Mouse (Mus musculus) CH12.LX (cell line): ENCODE measurements around the gene Nans. TPM values are rescaled to one million over a fixed set of nuclear protein-coding genes. Genes with fewer than 3 reads are reported as not detected.

Source experiments
- DNase-seq: peaks from one replicate; pipeline ENCODE4 v3.0.0-alpha.2; 2013; ENCODE audit errors: extremely low read depth
- H3K27ac ChIP-seq: 2 replicates; pipeline ENCODE4 v1.5.1; 2012; ENCODE audit warnings: low read depth, mild to moderate bottlenecking, control low read depth, moderate library complexity; ENCODE audit not compliant: insufficient read depth
- H3K27me3 ChIP-seq: replicated peaks from 2 replicates; pipeline ENCODE3; 2012; ENCODE audit warnings: inconsistent platforms
- H3K36me3 ChIP-seq, 2 experiments: replicated peaks in 1 of 2; 2 replicates each; pipeline versions ENCODE3 to v1.6.1; 2012; ENCODE audit warnings: inconsistent platforms in 1 of 2, low read length in 1 of 2, mild to moderate bottlenecking in 1 of 2, mixed read lengths in 1 of 2, moderate library complexity in 1 of 2; ENCODE audit not compliant: control insufficient read depth in 1 of 2, insufficient read depth in 1 of 2
- H3K4me1 ChIP-seq, 2 experiments: 2 replicates each; pipeline ENCODE4 v1.6.1; 2012; ENCODE audit warnings: inconsistent platforms in 1 of 2, moderate library complexity in 1 of 2; ENCODE audit not compliant: insufficient read depth in 2 of 2, control insufficient read depth in 1 of 2
- H3K4me2 ChIP-seq: 2 replicates; pipeline ENCODE4 v1.6.1; 2012; ENCODE audit warnings: low read depth, mild to moderate bottlenecking, control low read depth; ENCODE audit not compliant: poor library complexity, insufficient read depth, severe bottlenecking
- H3K4me3 ChIP-seq, 3 experiments: fragments of 150-350 bp in 1 of 3; sonication (generic) in 1 of 3; replicated peaks in 1 of 3; 2 replicates each; pipeline versions ENCODE3 to v1.5.1; 2011 to 2012; ENCODE audit warnings: low read depth in 2 of 3, low read length in 2 of 3, mild to moderate bottlenecking in 2 of 3, moderate library complexity in 2 of 3, control low read depth in 1 of 3, improper control_type of control experiment in 1 of 3, inconsistent platforms in 1 of 3, mixed read lengths in 1 of 3; ENCODE audit not compliant: poor library complexity in 1 of 3
- H3K79me2 ChIP-seq: replicated peaks from 2 replicates; pipeline ENCODE4 v1.6.1; 2012; ENCODE audit warnings: mild to moderate bottlenecking, moderate library complexity; ENCODE audit not compliant: control insufficient read depth, poor library complexity, insufficient read depth, severe bottlenecking; ENCODE audit errors: extremely low read depth
- H3K9ac ChIP-seq: 2 replicates; pipeline ENCODE4 v1.6.1; 2012; ENCODE audit warnings: low read depth, mild to moderate bottlenecking, control low read depth, moderate library complexity; ENCODE audit not compliant: insufficient read depth
- H3K9me3 ChIP-seq: replicated peaks from 2 replicates; pipeline ENCODE3; 2012; ENCODE audit warnings: low read length, inconsistent platforms, mixed read lengths
- BHLHE40 ChIP-seq: IDR thresholded peaks from 2 replicates; pipeline ENCODE4 v1.6.1; 2011; ENCODE audit warnings: mild to moderate bottlenecking, low read depth, low read length, improper control_type of control experiment
- EP300 ChIP-seq: IDR thresholded peaks from 2 replicates; pipeline ENCODE4 v1.6.1; 2011; ENCODE audit warnings: low read length, improper control_type of control experiment
- ETS1 ChIP-seq: conservative IDR thresholded peaks from 2 replicates; pipeline ENCODE4 v1.6.1; 2012; ENCODE audit warnings: low read depth, mild to moderate bottlenecking, inconsistent platforms, low read length, improper control_type of control experiment, moderate library complexity
- HCFC1 ChIP-seq: IDR thresholded peaks from 2 replicates; pipeline ENCODE4 v1.6.1; 2012; ENCODE audit warnings: low read depth, mild to moderate bottlenecking, inconsistent platforms, low read length, improper control_type of control experiment
- JUN ChIP-seq: IDR thresholded peaks from 2 replicates; pipeline ENCODE4 v1.6.1; 2011; ENCODE audit warnings: low read depth, mild to moderate bottlenecking, low read length, improper control_type of control experiment, moderate library complexity; ENCODE audit not compliant: insufficient read depth
- JUND ChIP-seq: conservative IDR thresholded peaks from 2 replicates; pipeline ENCODE4 v1.6.1; 2011; ENCODE audit warnings: low read depth, low read length, improper control_type of control experiment
- KAT2A ChIP-seq: IDR thresholded peaks from 2 replicates; pipeline ENCODE4 v1.6.1; 2012; ENCODE audit warnings: low read length, improper control_type of control experiment, inconsistent platforms; ENCODE audit not compliant: insufficient replicate concordance
- MYC ChIP-seq: IDR thresholded peaks from 2 replicates; pipeline ENCODE4 v1.6.1; 2011; ENCODE audit warnings: low read depth, mild to moderate bottlenecking, improper control_type of control experiment, low read length
- NELFE ChIP-seq: IDR thresholded peaks from 2 replicates; pipeline ENCODE4 v1.6.1; 2011; ENCODE audit warnings: low read depth, low read length, improper control_type of control experiment
- POLR2AphosphoS2 ChIP-seq: IDR thresholded peaks from 2 replicates; pipeline ENCODE4 v1.6.1; 2011; ENCODE audit warnings: low read depth, low read length, improper control_type of control experiment
- RAD21 ChIP-seq: IDR thresholded peaks from 2 replicates; pipeline ENCODE4 v1.6.1; 2011; ENCODE audit warnings: low read depth, mild to moderate bottlenecking, low read length, improper control_type of control experiment, moderate library complexity
- TBP ChIP-seq: conservative IDR thresholded peaks from 2 replicates; pipeline ENCODE4 v1.6.1; 2011; ENCODE audit warnings: low read depth, low read length, improper control_type of control experiment
- UBTF ChIP-seq: IDR thresholded peaks from 2 replicates; pipeline ENCODE4 v1.6.1; 2012; ENCODE audit warnings: low read depth, mild to moderate bottlenecking, inconsistent platforms, low read length, improper control_type of control experiment, moderate library complexity
- ZC3H11A ChIP-seq: IDR thresholded peaks from 2 replicates; pipeline ENCODE4 v1.6.1; 2012; ENCODE audit warnings: low read depth, mild to moderate bottlenecking, inconsistent platforms, low read length, improper control_type of control experiment
- ZMIZ1 ChIP-seq: IDR thresholded peaks from 2 replicates; pipeline ENCODE4 v1.6.1; 2012; ENCODE audit warnings: low read depth, mild to moderate bottlenecking, inconsistent platforms, low read length, improper control_type of control experiment
- dilution Hi-C: fragments of 300-500 bp; cut with MboI; formaldehyde crosslinking; loops from 2 replicates; pipeline ENCODE4 v1.14.3; 2020; ENCODE audit warnings: low sequenced_read_pairs; ENCODE audit not compliant: extremely low pct_unique_long_range_greater_than_20kb, extremely low pct_ligation_motif_present
- in situ Hi-C: fragments of 300-500 bp; cut with MboI; formaldehyde crosslinking; loops from 3 replicates; pipeline ENCODE4 v1.14.3; 2019; ENCODE audit warnings: low sequenced_read_pairs, low pct_ligation_motif_present, low pct_unique_long_range_greater_than_20kb, mixed read lengths
- polyA plus RNA-seq: library from polyadenylated mRNA; unstranded; fragments of >175 nt; gene quantifications from 2 replicates; pipeline ENCODE4 v1.2.1, GENCODE M21; 2012; ENCODE audit warnings: low read depth; ENCODE audit not compliant: insufficient read length
- total RNA-seq, 2 experiments: library from RNA; depleted of rRNA; stranded (reverse); fragments of 300-350 nt in 1 of 2; fragments of >200 nt in 1 of 2; gene quantifications; 2 replicates each; pipeline ENCODE4 v1.2.3; 2012 to 2014

Nans gene
- total and polyA plus RNA-seq, 3 experiments = 103 to 150 (median 127) TPM

DNA sequence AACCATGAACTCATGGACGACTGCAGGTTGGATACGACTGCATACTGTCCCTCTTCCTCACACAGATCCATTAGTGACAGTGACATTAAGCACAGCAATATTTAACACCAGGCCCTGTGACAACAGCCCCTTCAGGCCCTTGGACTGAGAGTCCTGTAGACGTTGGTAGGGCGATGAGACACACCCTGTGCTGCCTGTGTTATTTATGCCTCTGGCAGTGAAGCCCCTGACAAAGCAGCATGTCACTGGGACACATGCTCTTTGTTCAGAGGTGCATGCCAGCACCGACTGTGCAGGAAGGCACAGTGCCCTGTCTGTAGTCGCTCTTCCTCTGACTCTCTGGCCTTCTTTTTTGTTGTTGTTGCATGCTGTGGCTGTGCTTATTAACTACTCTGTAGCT, 40.2 kb upstream of the Nans start:
- Histone ChIP-seq H3K4me1 (peaks cover 7 to 27% of the 10 kb centered on the region in 2 experiments), H3K4me2 (no peak overlapping the region), H3K9me3 (no peaks in the 10 kb centered on the region), H3K4me3 (no peak overlapping the region), H3K79me2 (peaks cover 22% of the 10 kb centered on the region), H3K27me3 (no peaks in the 10 kb centered on the region), H3K36me3 (no peaks in the 10 kb centered on the region), H3K9ac (no peak overlapping the region), H3K27ac (no peak overlapping the region)
- in situ Hi-C loops (loop anchor here (5.0 kb wide), 1 partner anchor 57 kb away; no protein-coding TSS in a partner anchor), dilution Hi-C loops (no loop called here)
- no peak for TF ChIP-seq JUND
- no peak for TF ChIP-seq KAT2A
- no peak for TF ChIP-seq TBP
- no peak for TF ChIP-seq JUN
- no peak for TF ChIP-seq ZMIZ1
- no peak for TF ChIP-seq HCFC1
- TF ChIP-seq ETS1 = no peak
- no peak for TF ChIP-seq UBTF
- no peak for TF ChIP-seq MYC
- no peak for TF ChIP-seq ZC3H11A
- no peak for TF ChIP-seq BHLHE40
- no peak for TF ChIP-seq POLR2AphosphoS2
- DNase-seq = no peak

DNA sequence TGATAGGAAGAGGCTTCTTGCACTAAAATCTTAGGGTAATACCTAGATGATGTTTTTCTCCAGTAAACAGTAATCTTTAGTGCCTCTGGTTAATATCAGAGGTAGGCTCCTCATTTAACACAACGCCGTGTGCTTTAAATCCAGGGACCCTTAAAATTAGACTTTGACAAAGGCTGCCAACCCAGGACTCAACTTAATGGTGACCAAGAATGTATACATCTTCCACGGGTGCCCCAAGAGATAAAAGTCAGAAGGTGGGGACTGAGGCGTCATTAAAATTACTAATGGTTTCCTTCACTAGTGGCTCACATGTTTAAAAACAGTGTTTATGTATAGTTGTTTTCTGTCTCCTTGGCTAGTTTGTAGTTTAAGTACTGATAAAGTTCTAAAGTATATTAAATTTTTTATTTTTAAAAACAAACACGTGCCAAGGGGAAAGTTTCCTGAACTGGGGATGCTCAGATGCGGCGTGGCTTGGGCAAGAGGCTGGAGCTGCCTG, 39.0 kb upstream of the Nans start:
- no peaks in the 10 kb centered on the region for H3K27me3 ChIP-seq
- dilution Hi-C loops (no loop called here), in situ Hi-C loops (no loop called here)
- H3K4me2 ChIP-seq = peak overlapping the region; percentile 69
- H3K4me1 ChIP-seq = peaks cover 8 to 36% of the 10 kb centered on the region in 2 experiments
- H3K27ac ChIP-seq = peak overlapping the region; percentile 80
- no peaks in the 10 kb centered on the region for H3K9me3 ChIP-seq
- no peak for DNase-seq
- peak overlapping the region; percentile 76 for H3K9ac ChIP-seq
- H3K79me2 ChIP-seq = peaks cover 33% of the 10 kb centered on the region
- TF ChIP-seq ZMIZ1 = no peak
- TF ChIP-seq NELFE = no peak
- TF ChIP-seq RAD21 = no peak
- TF ChIP-seq EP300 = no peak
- no peak for TF ChIP-seq POLR2AphosphoS2
- H3K36me3 ChIP-seq = peaks cover 0 to 3% of the 10 kb centered on the region in 2 experiments
- peak overlapping the region in 2 of 3 experiments; percentile 52 to 80 for H3K4me3 ChIP-seq
